Mouse (Mus musculus): ENCODE data around the gene Chfr.
"Not testable (repeated sequence)": the region's sequence is repeated elsewhere in the genome, so short reads cannot be mapped to it uniquely, and the experiment has no call there.

Gene Chfr

DNA sequence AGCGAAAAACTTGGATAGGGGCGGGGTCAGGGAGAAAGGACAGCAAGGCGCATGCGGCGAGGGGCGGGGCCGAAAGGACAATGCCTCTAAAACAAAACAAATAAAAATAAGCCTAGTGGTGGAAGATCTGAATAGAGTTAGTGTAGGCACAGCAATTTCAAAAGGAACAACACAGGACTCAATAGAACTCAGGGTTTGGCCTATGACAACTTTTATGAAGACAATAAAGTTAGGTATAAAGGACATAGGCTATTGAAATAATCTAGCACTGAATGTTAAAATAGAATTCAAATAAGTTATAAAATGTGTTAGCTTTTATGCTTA, 27.4 kb upstream of the Chfr start:
- peak in 1 of 2 experiments; percentile 98 for DNase-seq

DNA sequence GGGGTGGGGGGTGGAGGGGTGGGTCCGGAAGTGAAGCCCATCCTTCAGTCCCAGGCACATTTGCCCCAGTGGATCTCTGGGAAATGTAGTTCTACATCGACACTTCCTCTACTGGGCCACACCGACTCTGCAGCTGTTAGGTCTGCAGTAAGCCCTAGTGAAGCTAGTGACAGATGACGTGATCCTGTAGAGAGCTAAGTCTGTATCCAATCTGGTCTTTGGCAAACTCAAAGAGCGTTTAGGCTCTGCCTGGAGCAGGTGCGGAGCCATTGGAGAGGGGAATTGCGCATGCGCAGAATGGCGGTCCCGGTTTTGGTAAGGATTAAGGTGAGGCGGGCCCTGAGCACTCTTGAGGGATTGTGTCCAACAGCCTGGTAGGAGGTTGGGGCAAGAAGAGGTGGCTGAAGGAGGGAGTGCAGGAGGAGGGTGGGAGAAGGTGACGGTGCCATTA, 25.6 kb upstream of the Chfr start, which contains the start of gene Zfp605:
TSS of gene Zfp605 (plus strand) at position 102 of the 451 bp plus-strand sequence.
- DNase-seq, result peak; percentile 93 to 94

DNA sequence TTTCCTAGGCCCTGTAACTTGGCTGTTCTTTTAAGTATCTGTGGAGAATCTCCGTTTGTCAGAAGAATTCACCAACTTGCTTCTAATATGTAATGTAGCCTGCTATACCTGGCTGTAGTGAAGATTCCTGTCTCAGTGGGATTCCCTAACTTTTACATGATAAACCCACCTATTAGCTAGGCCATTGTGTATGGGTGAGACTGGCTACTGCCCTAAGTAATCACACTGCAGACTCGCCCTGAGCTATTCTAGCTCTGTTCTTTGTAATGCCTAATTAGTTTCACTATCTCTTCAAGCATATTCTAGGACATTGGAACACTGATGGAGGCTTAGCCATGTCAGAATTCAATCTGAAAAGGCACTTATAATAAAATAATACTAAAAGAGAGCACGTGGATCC, 13.3 kb upstream of the Chfr start:
- not testable (repeated sequence) for DNase-seq

DNA sequence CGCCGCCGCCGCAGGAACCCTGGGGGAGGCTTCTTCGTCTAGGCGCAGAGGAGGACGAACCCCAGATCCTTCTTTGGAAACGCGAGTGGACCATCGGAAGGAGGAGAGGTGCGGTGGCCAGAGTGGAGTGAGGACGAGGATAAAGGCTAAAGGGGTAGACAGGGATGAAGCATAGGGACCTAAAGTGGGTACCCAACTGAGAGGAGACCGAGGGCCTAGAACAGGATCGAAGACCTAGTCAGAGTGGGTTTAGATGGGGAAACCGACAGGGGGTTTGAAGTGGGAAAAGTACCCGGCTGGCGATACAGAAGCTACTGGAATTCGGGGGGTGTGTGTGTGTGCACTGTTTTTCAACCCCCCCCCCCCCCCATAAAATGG, 434 bp downstream of the Chfr start:
- no peak for DNase-seq

DNA sequence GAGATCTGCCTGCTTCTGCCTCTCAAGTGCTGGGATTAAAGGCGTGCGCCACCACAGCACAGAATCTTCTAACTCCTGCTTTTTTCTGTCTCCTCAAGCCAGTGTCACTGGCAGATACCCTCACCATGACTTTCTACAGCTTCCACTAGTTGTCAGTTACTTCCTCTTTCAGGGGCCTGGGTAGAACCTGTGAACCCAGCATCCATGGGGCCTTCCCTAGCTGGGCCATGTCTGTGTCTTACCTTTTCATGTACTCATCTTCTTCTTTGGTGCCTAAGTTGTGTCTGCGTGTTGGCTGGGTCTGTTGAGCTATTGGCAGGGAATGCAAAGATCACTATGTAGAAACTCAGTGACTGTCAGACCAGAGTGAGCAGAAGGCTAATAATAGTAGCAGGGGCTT, 2.2 kb downstream of the Chfr start:
- no peak for DNase-seq

DNA sequence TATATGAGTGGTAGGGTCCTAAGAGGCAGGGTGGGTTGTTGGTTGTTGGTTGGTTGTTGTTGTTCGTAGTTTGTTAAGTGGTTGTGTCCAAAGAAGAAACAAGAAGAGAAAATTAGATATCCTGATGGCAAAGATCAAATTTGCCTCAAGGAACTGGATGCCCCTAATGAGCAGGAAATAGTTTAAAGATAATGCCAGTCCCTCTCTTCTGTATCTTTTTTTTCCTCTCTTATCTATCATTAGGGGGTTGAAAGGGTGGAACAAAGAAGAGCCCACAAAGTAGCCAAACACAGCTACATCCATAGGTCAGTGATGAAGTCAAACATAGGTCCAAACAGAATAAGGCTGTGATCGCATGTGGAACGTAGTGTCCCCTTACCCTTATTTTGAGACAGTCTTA, 3.7 kb downstream of the Chfr start:
- DNase-seq, result no peak

DNA sequence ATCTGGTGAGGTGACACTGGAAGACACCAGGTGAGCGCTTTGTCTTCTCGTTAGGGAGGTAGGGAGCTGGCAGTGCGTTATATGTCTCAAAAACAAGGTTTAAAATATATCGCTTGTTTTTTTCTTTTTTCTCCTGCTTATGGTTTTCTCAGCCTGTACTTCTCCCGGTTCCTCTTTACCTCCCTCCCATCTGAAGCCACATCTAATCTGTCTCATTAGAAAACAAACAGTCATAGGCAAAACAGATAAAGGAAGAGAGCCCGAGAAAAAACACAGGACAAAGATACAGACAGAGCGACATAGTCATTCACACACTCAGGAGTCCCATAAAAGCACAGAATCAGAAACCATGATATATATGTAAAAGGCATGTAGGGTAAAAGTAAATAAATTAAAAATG, 4.8 kb downstream of the Chfr start:
- DNase-seq, result no peak

DNA sequence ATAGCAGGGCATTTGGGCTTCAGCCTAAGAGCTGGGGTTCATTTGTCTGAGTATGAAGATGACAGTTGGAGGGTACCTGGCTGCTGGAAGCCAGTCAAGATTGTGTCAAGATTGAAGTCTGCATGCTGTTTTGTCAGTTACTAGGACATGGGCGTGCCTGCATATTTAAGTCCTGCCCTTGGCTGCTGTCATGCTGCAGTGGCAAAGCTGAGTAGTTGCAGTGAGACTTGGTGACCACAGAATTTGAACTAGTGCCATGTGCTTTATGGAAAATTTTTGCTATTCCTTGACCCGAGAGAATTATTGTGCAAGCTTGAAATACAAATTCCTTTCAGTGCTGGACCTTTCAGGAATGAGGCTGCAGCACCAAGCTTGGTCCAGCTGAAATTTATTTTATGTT, 6.7 kb downstream of the Chfr start:
- peak in 1 of 2 experiments; percentile 46 for DNase-seq

DNA sequence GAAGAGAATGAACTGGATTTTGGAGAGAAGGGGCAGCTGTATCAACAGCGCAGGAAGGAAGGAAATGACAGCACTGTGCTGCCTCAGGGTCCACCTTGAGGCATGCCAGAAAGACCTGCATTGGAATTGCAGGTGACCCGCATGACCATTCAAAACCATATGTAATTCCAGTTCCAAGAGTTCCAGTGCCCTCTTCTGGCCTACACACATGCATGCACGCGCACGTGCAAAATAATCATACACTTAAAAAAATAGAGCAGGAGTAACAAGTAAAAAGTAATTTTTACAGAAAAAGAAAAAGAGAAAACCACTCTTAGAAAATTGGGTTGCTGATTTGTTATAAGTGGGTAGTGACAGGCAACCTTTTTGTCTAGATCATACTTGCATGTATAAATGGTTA, 7.4 kb downstream of the Chfr start:
- DNase-seq, result peak in 1 of 2 experiments; percentile 12

DNA sequence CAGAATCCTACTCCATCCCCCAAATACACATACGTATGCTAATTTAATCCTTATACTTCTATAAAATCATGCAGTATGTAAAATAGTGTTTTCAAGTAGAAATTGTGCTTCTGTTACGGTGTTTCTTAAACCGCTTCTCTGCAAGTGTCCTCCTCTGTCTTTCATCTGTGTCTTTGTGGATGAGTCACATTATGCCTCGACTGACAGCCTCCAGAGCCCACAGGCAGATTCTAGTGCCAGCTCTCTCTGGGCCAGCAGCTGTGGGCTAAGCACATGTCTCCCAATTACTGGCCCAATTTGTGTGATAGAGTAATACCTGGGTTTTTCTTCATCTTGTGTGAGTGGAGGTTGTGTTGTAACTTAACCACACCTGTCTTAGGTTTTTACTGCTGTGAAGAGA, 33.7 kb downstream of the Chfr start:
- no peak for DNase-seq

DNA sequence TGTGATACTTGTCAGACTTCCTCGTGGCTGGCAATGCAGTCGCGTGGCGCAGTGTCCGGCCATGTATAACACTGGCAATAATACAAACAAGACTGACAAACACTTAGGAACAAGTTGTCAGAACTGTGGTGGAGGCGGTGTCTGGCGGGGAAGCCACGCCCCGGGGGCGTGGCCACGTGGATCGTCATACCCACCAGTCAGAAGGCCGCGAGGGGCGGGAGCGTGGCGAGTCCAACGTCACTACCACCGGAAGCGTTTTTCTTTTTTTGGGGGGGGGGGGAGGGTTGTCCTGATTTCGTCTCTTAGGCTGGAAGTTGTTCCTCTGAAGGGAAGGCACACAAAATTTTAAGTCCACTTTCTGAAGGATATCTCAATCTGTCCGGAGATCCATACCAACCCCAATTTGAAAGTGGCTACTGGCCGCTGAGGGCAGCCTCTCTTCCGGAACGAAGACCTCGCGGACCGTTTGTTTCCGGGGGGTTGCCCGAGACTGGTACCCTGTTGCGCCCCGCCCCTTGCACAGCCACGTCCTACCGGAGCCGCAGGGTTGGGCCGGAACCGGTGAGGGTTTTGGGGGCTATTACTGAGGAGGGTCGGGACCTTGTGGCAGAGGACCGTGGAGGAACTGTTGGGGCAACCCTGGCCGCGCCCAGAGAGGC, 40.8 kb downstream of the Chfr start, which contains the start of gene Golga3:
TSS of gene Golga3 (plus strand) at position 340 of the 659 bp plus-strand sequence.
- DNase-seq, result peak; percentile 96 to 98

DNA sequence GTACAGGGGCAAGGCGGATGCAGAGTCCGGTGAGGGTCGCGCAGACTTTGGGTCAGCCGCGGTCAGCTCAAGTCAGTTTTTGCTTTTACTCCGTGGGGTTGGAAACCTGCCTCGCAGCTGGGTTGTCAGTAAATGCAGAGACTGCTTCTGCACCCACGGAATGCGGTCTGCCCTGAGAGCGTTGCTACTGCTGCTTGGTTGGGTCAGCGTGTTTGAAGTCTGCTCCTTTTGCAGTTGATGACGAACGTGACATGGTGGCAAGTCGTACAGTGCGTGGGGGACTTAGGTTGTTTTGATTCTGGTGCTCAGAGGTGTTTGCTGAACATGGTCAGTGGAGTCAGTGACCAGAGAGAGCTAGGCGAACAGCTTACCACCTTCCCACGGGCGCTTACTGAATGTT, 41.4 kb downstream of the Chfr start:
- DNase-seq, result no peak

DNA sequence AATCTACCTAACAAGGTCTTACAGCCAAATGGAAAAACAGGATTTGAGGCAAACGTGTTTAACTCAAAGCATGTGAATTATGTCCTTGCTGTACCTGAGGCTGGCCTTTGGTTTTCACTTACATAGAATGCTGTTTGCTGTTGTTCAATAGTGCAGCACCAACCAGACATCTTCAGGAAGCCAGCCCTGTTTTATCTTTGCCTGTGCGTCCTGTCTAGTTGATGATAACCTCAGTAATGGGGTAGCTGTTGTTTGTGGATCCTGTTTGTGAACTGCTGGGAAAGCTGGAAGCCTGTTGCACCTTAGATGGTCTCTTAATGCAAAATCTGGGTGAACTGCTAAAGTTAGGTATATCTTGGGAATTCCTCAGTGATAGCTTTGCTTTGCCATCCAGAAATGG, 43.0 kb downstream of the Chfr start:
- DNase-seq, result no peak

DNA sequence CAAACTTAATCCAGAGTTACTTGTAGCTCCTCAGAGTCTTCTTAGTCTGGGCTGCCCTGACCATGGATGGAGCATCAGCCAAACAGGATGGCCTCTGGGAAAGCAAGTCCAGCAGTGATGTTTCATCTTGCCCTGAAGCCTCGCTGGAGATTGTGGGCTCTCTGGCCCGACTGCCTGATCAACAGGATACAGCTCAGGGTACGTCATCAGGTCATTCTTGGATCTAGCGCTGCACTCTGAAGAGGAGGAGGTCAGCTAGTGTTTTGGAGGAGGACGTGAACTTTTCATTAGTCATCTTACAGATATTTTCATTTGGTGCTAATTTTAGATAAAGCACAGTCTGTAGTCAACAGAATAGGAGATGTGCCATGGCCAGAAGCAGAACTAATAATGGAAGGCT, 46.1 kb downstream of the Chfr start:
- peak; percentile 7 to 52 for DNase-seq

DNA sequence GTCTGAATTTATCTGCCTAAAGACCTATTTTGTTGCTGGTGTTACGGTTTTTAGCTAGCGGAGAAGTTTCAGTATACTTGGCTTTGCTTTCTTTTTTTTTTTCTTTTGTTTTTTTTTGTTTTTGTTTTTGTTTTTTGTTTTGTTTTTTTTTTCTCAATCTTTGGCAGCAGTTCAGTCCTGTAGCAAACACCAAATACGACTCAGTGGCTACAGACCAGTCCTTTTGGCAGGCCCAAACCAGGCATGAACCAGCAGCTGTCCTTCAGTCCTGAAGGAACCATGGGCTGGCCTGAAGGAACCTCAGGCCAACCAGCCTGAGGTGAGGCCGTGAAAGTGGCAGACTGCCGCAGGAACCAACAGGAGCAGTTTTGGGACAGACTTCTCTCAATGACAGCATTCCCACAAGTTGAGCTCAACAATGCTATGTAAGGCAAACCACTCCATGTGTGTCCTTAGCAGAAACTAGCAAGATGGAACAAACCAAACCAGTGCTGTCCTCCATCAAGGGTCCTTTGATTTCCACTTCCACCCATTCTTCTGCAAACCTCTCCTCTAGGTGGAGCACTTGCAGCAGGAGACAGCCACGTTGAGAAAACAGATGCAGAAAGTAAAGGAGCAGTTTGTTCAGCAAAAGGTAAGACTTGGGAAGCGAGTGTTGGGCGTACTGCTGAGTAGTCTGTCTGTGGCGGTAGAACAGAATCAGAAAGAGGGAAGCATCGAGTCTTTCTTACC, 67.7 kb downstream of the Chfr start:
- DNase-seq, result peak in 1 of 2 experiments; percentile 7

DNA sequence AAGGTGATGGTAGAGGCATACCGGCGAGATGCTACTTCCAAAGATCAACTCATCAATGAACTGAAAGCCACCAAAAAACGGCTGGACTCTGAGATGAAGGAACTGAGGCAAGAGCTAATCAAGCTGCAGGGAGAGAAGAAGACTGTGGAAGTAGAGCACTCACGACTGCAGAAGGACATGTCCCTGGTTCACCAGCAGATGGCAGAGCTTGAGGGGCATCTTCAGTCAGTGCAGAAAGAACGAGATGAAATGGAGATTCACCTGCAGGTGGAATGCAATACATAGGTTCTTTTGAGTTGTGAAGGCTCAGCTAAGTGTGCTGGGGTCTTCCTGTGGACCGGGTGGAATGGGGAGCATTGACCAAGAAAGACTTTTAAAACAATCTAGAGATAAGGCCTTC, 69.1 kb downstream of the Chfr start:
- no peak for DNase-seq

DNA sequence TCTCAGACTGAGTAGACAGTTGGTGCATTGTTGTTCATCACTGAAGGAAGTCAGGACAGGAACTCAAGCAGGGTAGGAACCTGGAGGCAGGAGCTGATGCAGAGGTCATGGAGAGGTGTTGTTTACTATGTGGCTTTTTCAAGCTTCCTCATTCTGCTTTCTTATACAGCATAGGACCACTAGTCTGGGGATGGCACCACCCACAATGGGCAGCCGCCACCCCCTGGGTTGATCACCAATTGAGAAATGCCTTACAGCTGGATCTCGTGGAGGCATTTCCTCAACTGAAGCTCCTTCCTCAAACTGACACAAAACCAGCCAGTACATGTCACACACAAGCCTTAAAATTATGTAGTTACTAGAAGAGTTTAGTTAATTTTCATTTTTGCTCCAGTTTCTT, 75.7 kb downstream of the Chfr start:
- DNase-seq, result no peak

DNA sequence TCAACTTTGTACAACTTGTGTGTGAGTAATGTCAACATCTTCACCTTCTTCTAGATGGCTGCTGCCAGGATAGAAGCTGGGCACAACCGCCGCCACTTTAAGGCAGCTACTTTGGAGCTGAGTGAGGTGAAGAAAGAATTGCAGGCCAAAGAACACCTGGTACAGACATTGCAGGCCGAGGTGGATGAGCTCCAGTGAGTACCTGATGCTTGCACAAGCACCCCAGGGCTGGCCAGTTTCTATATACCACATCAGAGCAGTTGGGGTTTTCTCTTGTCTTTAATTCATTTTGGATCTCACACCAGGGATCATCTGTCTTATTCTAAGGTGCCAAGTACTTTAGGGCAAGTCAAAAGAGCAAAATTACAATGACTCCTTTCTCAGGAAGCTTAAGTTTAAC, 81.1 kb downstream of the Chfr start:
- no peak for DNase-seq

DNA sequence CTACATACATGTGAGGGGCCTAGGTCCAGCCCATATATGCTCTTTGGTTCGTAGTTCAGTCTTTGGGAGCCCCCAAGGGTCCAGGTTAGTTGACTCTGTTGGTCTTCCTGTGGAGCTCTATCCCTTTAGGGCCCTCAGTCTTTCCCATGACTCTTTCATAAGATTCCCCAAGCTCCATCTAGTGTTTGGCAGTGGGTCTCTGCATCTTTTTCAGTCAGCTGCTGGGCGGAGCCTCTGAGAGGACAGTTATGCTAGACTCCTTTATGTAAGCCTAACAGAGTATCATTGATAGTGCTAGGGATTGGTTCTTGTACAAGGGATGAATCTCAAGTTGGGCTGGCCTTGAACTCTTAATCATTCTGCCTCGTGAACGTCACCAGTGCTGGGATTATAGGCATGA, 84.7 kb downstream of the Chfr start:
- DNase-seq, result no peak
